11 mouse cellular contexts compared by ENCODE assay signal in the genomic region with DNA sequence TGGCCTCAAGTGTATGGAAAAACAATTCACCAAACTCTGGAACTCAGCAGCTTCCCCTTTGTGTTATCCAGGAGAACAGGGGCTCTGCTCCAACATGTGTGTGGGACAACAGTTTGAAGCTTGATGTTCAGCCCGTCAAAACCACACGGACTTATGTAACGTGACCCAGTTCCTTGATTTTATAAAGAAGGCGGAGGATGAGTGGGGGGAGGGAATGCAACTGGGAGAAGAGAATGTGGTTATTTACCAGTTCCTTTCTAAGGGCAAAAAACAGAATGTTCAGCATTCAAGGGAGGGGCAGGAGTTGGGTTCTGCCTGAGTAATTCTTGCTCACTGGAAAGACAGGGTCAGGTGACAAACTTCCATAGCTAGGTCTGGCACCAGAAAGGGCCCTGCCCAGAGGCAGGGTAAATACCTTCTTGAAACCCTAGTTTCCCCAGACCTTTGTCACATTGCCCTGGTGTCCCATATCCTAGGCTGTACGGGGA.
A peak's percentile ranks its signal among the peaks of the same experiment; 100 is the strongest.
DNase-seq lines count a peak whose midpoint lies in the region; TF ChIP-seq lines count a peak whose summit lies in the region.
"Had no signal": no experiment of that assay in that cellular context is flagged by ENCODE, and none has a peak within 500 bp of the region (broad histone marks: within the 10 kb centered on the region; RNA-seq: fewer than 3 reads in every experiment).

No protein-coding gene starts in this region.

- H3K36me3 ChIP-seq in kidney, adult 2 months (ENCODE audit: control insufficient read depth, insufficient read depth, low read length): no peaks in the 10 kb centered on the region
- H3K36me3 ChIP-seq: hindbrain, embryonic 15.5 days had no signal

- no peak for TF ChIP-seq CTCF in kidney, adult 2 months (conservative IDR thresholded peaks at IDR 0.05; ENCODE audit: insufficient read depth, insufficient read length, low read depth, low read length)

- no peak for TF ChIP-seq POLR2A in kidney, adult 2 months (IDR thresholded peaks at IDR 0.05; ENCODE audit: low read depth, low read length)

- no peak overlapping the region for H3K4me3 ChIP-seq in kidney, adult 2 months (ENCODE audit: insufficient read depth, low read depth, low read length)
- H3K4me3 ChIP-seq: hindbrain, embryonic 15.5 days; myocyte had no signal

- H3K27me3 ChIP-seq in kidney, adult 2 months (replicated peaks; ENCODE audit: control insufficient read depth, insufficient read depth, low read length): no peaks in the 10 kb centered on the region
- H3K27me3 ChIP-seq: hindbrain, embryonic 15.5 days had no signal

- peak; percentile 98 for DNase-seq in heart, adult 11 months
- no peak for DNase-seq in heart, postnatal 4 days
- peak; percentile 75 for DNase-seq in 416B (ENCODE audit: low read depth)
- peak; percentile 90 for DNase-seq in kidney, adult 2 months
- DNase-seq in lung, postnatal 36 days: peak; percentile 93
- no peak for DNase-seq in layer of hippocampus, adult 11-12 months (ENCODE audit: low spot score)
- DNase-seq in right cerebral cortex, adult 2 months (ENCODE audit: low spot score in 2 of 2): no peak
- DNase-seq in frontal cortex, postnatal 10 days (ENCODE audit: low spot score in 2 of 2): no peak

- 21% methylated on average over 5 of the region's 5 CpGs for WGBS in kidney, adult 2 months

- peak overlapping the region; percentile 76 for H3K27ac ChIP-seq in kidney, adult 2 months (ENCODE audit: insufficient read depth, low read depth, low read length)
- H3K27ac ChIP-seq: hindbrain, embryonic 15.5 days; liver, embryonic 14.5 days had no signal

- H3K4me1 ChIP-seq in kidney, adult 2 months (ENCODE audit: control insufficient read depth, insufficient read depth, low read length): peaks cover 21% of the 10 kb centered on the region
- H3K4me1 ChIP-seq: hindbrain, embryonic 15.5 days had no signal

Comparison
In these comparisons a context has a peak if more than half of its experiments do, and no peak if none do; other contexts are left out.
1. DNase-seq: peak in heart, adult 11 months (single experiment), 416B (single experiment), kidney, adult 2 months (single experiment) and lung, postnatal 36 days (single experiment); none in heart, postnatal 4 days (single experiment), layer of hippocampus, adult 11-12 months (single experiment), right cerebral cortex, adult 2 months (0 of 2) and frontal cortex, postnatal 10 days (0 of 2).